Mouse (Mus musculus): ENCODE data around the gene Vwce. TPM values are rescaled to one million over a fixed set of nuclear protein-coding genes. Genes with fewer than 3 reads are reported as not detected.

Gene Vwce
- polyA plus RNA-seq, 1 experiment: 0.18 TPM

DNA sequence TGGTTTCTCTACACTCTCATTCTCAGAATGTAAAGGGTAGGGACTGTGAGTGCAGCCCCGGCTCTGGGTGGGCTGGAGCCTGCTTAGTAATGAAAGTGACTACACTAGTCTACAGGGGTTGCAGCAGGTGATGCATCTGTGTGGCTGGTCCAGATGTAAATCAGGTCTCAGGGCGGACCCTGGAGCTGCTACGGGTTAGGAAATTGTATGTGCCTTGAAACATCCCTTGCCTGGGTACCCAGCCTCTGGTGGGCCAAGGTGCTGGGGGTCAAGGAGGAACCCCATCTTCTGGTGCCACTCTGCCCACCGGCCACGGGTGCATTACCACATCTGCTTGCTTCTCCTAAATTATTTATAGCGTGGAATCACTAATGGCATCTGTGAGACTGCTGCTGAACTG lies 80.2 kb downstream of the Vwce start:
- no peak for TF ChIP-seq GATA1 (IDR thresholded peaks at IDR 0.05; ENCODE audit: low read length)

DNA sequence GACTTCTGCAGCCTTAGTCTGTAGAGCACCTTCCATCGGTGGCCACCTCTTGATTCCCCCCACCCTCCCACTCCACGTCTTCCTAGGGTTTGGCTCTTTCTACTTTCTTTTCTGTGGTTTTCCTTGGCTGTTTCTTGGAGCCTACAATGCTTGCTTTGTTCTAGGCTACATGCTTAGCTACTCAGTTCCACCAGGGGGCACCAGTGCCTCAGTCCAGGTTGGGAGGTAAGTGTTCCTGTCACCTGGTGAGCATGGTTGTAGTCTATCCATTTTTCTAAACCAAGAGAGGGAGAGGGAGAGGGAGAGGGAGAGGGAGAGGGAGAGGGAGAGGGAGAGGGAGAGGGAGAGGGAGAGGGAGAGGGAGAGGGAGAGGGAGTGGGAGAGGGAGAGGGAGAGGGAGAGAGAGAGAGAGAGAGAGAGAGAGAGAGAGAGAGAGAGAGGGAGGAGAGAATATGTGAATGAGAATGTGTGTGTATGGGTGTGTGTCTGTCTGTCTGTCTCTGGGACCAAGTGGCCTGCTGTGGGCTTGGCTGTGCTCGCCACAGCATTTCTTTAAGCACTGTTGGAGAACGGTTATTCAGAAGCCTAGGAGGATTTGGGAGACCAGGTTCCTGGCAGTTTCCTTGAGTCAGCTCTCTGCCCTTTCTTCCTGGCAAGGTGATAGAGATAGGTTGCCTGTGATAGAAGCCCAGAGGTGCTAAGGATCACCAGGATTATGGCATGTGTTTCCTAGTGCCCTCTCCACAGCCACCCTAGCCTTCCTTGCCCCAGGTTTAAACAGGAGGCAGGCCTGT lies 80.9 kb downstream of the Vwce start:
- no peak for TF ChIP-seq GATA1 (IDR thresholded peaks at IDR 0.05; ENCODE audit: low read length)

DNA sequence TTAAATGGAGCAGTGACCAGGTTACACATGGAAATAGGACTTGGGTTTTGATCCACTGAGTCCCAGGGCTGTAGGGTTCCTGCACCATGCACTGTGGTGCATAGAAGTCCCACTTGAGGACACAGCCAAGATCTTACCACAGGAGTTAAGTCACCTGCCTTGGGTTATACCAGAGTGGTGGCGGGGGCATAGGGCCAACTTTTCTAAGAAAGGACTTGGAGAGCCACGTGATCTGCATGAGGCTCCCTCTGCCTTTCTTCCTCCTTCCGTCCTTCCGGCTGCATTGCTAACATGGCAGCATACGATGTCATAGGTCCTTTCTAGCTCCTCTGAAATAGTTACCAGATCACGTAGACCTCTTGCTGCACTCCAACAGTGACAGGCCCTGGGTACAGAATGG lies 81.5 kb downstream of the Vwce start:
- TF ChIP-seq GATA1 (IDR thresholded peaks at IDR 0.05; ENCODE audit: low read length): no peak

Other genes starting within 250 kb of the Vwce start
- gene Syt7, start 245.1 kb upstream of the Vwce start, polyA plus RNA-seq (2012): not detected in 2 replicates
- not detected in 2 replicates for gene Lrrc10b, start 176.7 kb upstream of the Vwce start, polyA plus RNA-seq (2012)
- 0.35 and 0.75 TPM in 2 replicates for gene Ppp1r32, start 151.3 kb upstream of the Vwce start, polyA plus RNA-seq (2012)
- gene Cpsf7, start 108.9 kb upstream of the Vwce start, polyA plus RNA-seq (2012): 29.9 and 62.4 TPM in 2 replicates
- gene Sdhaf2, start 108.1 kb upstream of the Vwce start, polyA plus RNA-seq (2012): 5.0 and 5.7 TPM in 2 replicates
- 0.81 and 1.8 TPM in 2 replicates for gene Tmem216, start 78.0 kb upstream of the Vwce start, polyA plus RNA-seq (2012)
- 7.4 and 8.4 TPM in 2 replicates for gene Cyb561a3, start 57.0 kb upstream of the Vwce start, polyA plus RNA-seq (2012)
- gene Tmem138, start 56.9 kb upstream of the Vwce start, polyA plus RNA-seq (2012): 4.4 and 5.6 TPM in 2 replicates
- gene Ddb1, start 28.9 kb upstream of the Vwce start, polyA plus RNA-seq (2012): 21.0 and 21.3 TPM in 2 replicates
- gene Tkfc, start 28.6 kb upstream of the Vwce start, polyA plus RNA-seq (2012): 2.5 and 6.5 TPM in 2 replicates
- not detected in 2 replicates for gene Pga5, start 43.9 kb downstream of the Vwce start, polyA plus RNA-seq (2012)
- gene Vps37c, start 54.5 kb downstream of the Vwce start, polyA plus RNA-seq (2012): 37.6 and 43.0 TPM in 2 replicates
- gene Cd5, start 104.8 kb downstream of the Vwce start, polyA plus RNA-seq (2012): not detected in 2 replicates
- not detected in 2 replicates for gene Cd6, start 195.8 kb downstream of the Vwce start, polyA plus RNA-seq (2012)
- not detected in 2 replicates for gene Slc15a3, start 205.5 kb downstream of the Vwce start, polyA plus RNA-seq (2012)
- 0.01 TPM in 1 of 2 replicates, not detected in the other for gene Tmem132a, start 235.7 kb downstream of the Vwce start, polyA plus RNA-seq (2012)
- 23.2 and 23.8 TPM in 2 replicates for gene Tmem109, start 247.8 kb downstream of the Vwce start, polyA plus RNA-seq (2012)